Mouse (Mus musculus) embryonic fibroblast, embryonic 13.5 days (primary cell): ENCODE measurements at regions not wholly inside any gene's neighbourhood (a gene's known extent, or its start where the extent isn't known, plus 50 kb on each side); places are given as distances from the start of the nearest gene placed in this dataset.

Experiments
- CTCF ChIP-seq: IDR thresholded peaks from 2 replicates; pipeline ENCODE4 v1.5.1; 2011; ENCODE audit warnings: mild to moderate bottlenecking, control low read depth, low read length, moderate library complexity, borderline replicate concordance; ENCODE audit not compliant: insufficient read depth
- POLR2A ChIP-seq: IDR thresholded peaks from 2 replicates; pipeline ENCODE4 v1.6.1; 2011; ENCODE audit warnings: low read depth, mild to moderate bottlenecking, control low read depth, low read length, moderate library complexity

DNA sequence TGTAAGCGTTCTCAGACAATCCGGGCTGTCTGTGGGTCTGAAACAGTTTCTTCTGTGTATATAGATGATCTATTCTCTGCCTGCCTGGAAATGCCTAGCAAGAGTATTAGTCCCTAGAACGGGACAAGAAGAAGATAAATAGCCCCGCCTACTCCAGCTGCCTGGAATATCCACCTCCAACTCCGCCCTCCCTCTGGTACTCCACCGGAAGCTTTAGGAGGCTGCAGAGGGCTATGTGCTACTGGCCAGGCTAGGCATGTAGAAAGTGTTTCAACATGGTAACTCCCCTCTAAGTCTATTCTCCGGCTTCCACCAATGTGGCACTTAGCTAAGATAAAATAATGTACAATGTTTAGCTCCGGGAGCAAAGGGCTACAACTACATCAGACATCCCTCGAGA is 114.3 kb downstream of the Mycn start:
- TF ChIP-seq POLR2A = no peak
- TF ChIP-seq CTCF = no peak
